Mouse (Mus musculus): ENCODE measurements around the gene Thsd4. TPM values are rescaled to one million over a fixed set of nuclear protein-coding genes. Genes with fewer than 3 reads are reported as not detected.
"Not testable (repeated sequence)": the region's sequence is repeated elsewhere in the genome, so short reads cannot be mapped to it uniquely, and the experiment has no call there.

Gene Thsd4
- polyA plus RNA-seq, 1 experiment from 2014 or later, result 1.2 TPM

DNA sequence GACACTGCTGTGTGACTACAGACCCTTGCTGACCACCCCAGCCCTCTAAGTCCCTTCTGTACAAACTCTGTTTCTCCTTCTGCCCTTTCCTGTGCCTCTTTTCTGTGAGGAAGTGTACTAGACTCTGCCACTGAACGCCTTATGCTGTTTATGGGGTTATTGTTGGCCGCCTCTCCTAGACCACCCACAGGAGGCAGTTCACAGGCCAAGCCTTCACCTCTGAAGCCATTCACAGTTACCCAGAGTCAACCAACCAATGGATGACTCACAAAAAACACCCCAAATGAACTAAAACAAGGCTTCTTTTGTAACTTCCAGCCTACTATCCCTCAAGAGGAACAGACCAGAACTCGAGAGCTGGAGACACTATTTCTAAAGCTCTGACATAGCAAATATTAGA lies 520.4 kb downstream of the Thsd4 start:
- no peak for DNase-seq (ENCODE audit: low spot score)

DNA sequence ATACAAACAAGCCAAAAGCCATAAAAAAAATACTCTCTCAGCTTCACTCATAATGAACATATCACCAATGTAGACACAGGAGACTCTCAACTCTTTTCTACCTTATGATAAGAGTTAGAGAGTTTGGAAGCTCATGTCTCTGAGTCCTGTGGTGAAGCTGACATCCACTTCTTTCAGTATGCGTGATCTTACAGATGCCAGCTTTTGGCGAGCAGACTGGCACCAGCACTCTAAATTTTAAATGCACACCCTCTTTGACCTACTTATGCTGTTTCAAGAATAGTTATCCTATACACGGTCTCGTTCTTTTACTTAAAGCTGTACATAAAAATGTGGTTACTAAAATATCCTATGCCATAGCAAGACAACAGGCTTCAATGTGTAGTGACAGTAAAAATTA lies 524.1 kb downstream of the Thsd4 start:
- DNase-seq (ENCODE audit: low spot score), result no peak

DNA sequence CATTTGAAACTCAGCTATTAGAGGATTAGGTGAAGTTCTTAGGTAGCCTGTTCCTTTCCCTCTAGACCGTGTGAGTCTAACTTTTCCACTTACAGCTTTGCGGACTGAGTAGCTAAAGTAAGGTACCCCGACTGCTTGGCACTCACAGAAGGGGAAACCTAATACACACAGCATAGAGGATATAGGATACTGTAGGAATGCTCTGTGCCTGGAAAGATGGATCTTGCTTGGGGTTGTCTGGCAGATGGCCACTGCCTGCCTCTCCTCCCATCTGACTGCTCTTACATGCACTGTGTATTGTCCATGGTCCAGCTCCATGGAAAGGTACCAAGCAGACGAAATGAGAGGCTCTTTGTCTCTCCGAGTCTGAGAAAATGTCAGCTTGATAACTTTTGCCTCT lies 530.4 kb downstream of the Thsd4 start:
- no peak for DNase-seq (ENCODE audit: low spot score)

DNA sequence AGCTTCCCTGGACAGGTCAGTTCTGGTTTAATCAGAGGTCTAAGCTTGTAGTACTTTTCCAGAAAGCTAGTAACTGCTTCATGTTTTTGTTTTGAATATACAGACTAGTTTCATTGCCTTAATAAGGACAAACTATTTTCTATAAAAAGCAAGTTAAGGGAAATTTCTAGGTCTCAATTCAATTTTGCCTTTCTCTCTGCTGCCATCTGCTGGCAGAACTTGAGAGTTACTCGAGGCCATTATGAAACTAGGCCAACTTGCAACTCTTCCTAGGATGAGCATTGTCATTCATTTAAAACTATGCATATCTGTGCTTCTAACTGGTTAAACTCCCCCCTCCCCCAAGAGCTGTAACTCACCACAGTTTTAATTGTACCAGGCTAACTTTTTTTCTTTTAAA lies 532.0 kb downstream of the Thsd4 start:
- DNase-seq (ENCODE audit: low spot score), result peak; percentile 61

DNA sequence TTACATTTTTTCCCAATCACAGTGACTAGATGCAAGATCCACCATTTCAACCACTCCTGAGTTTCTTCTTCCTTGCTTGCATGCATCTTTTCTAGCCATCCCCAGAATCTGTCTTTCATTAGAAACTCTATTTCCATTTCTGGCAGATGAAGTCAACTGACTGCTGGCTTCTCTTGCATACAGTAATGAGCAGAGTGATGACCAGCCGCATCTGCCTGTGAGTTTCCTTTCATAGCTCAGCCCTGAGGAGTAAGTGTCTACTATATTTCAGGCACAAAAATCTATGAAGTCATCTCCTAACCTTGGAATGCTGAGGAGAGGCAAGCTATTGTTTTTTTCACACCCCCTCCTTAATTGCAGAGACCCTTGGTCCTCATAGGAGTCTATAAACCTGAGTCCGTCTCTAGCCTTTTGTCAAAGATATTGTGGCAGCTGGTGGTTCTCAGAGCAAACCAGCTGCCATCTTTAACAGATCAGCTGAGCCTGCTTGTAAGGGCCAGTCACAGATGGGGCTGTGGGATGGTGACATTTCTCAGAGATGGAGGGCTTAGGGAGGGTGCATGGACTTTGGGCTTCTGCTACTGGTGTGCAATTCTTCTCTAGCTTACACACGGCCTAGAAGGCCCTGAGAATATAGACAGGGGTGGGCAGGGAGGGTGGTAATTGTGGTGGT lies 535.8 kb downstream of the Thsd4 start:
- DNase-seq (ENCODE audit: low spot score), result no peak

DNA sequence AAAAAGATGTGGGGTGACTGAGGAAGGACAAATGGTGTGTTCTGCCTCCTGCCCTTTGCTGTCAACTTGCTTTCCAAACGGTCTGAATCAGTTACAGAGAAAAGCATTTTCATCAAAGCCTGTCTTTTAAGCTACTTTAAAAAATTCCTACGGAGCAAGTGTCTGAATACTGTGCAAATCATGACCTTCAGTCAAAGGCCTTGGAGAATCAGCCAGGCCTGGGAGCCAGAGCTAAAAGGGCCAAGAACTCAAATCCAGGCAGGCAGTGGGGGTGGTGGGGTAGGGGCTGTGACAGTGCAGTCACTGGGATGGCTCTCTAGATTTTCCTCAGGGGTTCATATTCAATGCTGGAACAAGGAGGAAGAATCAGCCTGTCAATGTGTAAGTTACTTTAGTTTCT lies 540.7 kb downstream of the Thsd4 start:
- no peak for DNase-seq (ENCODE audit: low spot score)

DNA sequence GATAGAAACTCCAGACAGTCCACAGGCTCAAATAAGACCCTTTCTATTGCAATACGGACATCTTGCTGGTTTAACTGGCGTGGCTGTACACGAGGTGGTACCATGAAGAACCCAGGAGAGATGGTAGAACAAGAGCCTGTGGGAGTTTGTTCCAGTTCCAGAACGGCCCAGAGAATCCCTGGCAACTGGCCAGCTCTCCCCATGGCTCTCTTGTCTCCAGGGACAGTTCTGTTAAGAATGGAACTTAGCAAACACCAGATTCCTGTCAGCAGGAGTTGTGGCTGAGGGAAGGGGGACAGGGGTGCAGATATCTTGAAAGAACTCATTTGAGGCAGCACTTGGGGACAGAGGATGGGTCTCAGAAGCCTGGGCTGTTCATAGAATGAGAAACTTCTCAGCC lies 550.6 kb downstream of the Thsd4 start:
- DNase-seq (ENCODE audit: low spot score), result no peak

DNA sequence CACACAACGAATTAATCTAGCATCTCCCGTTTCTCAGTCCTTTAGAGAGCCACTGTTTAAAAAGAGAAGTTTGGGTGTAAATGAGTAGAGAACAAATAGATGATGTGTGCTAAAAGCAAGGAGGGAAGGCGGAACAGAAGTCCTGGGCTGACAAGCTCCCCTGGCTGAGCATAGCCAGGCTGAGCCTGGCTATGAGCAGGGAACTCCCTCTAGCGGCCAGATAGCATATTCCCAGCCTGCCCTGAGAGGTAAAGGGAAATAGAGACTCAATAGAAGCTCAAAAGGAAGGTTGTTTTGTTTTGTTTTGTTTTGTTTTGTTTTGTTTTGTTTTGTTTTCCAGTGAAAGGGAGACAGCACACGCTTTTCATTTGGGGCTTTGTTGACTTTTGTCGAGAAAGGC lies 552.5 kb downstream of the Thsd4 start:
- peak; percentile 69 for DNase-seq (ENCODE audit: low spot score)

DNA sequence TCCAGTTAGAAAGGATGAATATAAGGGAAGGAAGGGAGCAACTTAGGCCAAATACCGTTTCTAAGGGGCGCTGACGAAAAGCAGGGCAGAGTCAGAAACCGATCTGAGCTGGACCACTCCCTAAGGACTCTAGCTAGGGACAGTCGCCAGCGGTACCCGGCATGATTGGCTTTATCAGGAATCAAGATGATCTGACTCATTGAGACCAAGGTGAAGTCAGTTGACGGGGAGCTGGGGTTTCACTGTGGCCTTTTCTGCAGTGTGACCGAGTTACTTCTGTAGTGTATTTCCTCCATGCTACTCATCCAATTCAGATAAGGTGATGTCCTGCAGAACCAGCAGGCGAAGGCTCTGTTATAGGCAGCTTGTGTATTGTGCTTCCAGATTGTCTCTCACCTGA lies 556.8 kb downstream of the Thsd4 start:
- no peak for DNase-seq (ENCODE audit: low spot score)

DNA sequence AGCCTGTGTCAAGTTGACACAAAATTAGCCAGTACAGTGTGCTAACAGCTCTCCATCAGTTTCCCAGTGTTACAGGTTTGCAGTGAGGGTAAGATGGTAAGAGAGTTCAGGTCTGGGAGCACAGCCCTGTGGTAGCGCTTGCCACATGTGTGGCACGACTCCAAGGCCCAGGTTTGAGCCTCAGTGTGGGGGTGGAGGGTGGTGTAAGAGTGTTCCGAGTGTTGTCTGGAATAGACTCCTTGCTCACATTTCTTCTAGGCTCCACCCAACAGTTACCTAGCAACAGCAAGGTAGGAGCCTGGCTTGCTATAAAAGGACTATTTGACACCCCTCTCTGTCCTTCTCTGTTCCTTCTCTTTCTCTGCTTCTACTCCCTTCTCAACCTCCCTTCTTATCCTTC lies 557.5 kb downstream of the Thsd4 start:
- no peak for DNase-seq (ENCODE audit: low spot score)

DNA sequence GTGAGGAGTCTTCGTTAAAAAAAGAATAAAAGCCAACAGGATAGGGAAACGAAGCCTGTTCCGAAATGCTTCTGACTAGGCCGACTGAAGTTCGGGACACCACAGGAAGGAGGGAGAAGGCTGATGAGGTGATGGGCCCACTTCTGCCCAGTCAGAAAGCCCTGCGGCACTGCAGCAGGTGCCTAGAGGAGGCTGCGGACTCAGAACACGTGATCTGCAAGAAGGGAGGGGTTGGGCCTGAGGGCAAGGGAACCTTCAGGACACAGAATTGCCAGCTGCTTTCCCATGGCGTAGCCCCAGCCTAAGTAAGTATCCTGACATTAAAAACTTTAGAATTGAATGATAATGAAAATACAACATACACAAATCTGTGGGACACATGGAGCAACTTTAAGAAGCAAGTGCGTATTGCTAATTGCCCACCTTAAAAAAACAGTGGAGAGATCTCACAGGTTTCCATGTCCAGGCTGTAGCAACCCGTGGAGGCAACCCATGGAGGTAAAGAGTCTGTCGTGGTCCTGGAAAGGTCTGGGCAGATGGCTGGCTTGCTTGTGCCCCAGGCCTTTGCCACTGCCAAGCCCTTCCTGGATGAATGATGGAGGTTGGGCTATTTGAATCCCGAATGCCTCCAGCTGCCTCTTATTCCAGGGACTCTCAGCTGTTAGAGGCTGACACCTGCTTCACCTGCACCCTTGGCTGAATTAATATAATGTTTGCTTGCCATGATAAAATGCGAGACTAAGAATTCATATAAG lies 560.5 kb downstream of the Thsd4 start:
- DNase-seq (ENCODE audit: low spot score), result no peak

DNA sequence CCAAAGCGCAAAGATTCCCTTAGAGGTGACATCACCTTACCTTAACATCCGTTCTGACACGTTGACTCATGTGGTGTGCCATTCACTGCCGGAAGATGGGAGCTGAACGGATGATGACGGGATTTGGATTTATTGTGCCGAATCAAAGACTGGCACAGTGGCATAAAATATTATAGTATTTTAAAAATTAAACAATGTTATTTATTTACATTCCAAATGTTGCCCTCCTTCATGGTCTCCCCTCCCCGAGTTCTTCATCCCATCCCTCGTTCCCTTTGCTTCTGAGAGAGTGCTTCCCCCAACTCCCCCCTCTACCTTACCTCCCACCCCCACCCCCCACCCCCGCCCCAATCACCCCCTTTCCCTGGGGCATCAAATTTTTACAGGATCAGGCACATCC lies 561.3 kb downstream of the Thsd4 start, which contains the start of gene Nr2e3:
TSS of gene Nr2e3 (minus strand) at position 101 of the 400 bp plus-strand sequence.
- DNase-seq (ENCODE audit: low spot score), result no peak

DNA sequence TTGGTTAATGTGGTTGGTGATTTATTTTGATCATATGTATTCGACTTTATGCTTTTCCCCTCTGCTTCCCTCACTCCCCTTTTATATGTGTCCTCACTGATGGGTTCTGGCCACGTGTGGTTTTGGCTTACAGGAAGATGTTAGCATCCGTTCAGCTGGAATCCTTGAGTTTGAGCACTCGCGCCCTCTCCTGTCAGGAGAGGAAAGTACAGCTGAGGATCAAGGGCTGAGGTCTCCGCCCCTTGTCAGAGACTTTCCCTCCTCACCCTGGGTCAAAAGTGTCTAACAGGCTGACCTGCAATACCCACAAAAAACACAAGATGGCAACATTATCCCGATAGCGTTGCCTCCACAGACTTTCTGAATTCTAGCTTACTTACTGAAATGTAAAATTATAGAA lies 562.6 kb downstream of the Thsd4 start:
- peak; percentile 93 for DNase-seq (ENCODE audit: low spot score)

DNA sequence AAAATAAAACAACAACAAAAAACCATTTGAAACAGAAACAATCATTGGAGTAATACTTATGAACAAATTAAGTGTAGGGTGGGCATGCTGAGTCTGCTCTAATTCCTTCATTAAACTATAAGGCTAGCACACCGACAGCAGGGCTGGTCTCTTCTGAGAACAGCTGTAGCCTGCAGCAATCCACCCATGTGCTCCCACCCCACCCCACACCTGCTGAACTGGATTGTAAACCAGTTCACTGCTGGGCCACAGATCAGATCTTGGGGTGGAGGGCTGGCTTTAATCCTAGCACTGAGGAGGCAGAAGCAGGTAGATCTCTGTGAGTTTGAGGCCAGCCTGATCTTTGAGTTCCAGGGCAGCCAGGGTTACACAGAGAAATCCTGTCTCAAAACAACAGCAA lies 563.7 kb downstream of the Thsd4 start:
- not testable (repeated sequence) for DNase-seq (ENCODE audit: low spot score)

DNA sequence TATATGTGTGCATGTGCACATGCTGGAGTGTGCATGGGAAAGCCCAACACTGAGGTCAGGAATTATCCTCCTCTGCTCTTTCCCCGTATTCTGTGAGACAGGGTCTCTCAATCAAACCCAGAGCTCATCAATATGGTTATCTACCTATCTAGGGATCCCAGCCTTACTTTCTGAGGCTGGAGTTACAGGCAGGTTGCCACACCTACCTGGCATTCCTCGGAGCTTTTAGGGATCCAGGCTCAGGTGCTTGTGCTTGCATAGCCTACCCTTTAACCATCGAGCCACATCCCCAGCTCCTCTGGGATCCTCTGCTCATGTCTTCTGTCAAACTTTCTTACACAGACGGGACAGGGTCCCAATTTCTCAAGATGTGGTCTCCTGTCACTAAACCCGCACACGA lies 565.4 kb downstream of the Thsd4 start:
- DNase-seq (ENCODE audit: low spot score), result no peak

DNA sequence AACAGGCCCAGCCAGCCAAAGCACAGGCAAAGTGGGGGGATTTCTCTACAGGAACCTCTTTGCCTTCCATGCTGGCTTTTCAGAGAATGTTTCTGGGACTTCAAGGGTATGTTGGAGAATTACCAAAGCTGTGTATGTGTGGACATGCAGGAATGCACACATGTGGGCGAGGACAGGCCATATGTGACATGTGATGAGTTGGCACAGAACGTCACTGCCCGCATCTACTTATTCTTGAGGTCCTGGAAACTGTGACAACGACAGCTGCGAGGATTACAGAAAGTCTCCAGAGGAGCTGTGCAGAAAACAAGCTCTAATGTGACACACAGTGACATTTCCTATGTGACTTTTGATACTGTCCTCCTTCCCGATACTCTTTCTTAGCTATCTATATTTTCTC lies 566.2 kb downstream of the Thsd4 start:
- no peak for DNase-seq (ENCODE audit: low spot score)

DNA sequence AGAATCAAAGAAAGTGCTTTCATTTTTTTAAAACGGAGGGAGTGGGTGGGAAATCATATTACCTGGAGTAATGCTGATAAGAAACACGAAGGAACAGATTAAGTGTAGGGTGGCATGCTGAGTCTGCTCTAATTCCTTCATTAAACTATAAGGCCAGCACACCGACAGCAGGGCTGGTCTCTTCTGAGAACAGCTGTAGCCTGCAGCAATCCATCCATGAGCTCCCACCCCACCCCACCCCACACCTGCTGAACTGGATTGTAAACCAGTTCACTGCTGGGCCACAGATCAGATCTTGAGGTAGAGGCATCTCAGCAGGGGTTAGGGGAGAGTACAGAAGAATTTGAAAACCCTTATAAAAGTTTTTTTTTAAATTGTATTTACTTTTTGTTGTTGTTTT lies 566.6 kb downstream of the Thsd4 start:
- DNase-seq (ENCODE audit: low spot score), result no peak

DNA sequence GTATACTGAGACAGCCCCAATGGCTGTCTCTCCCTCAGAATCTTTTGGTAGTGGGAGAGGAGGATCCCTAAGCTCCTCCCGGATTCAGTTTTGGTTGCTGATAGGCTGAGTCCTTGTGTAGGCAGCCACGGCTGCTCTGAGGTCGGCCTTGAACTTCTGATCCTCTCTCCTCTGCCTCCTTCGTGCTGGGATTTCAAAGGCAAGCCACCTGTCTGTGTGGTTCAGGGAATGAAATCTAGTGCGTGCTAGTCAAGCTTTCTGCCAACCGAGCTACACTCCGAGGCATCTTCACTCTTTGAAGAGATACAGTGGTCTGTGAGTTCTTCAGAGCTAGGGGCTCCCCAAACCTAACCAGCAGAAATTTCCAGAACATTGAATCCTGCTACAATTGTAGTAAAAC lies 568.3 kb downstream of the Thsd4 start:
- DNase-seq (ENCODE audit: low spot score), result no peak

DNA sequence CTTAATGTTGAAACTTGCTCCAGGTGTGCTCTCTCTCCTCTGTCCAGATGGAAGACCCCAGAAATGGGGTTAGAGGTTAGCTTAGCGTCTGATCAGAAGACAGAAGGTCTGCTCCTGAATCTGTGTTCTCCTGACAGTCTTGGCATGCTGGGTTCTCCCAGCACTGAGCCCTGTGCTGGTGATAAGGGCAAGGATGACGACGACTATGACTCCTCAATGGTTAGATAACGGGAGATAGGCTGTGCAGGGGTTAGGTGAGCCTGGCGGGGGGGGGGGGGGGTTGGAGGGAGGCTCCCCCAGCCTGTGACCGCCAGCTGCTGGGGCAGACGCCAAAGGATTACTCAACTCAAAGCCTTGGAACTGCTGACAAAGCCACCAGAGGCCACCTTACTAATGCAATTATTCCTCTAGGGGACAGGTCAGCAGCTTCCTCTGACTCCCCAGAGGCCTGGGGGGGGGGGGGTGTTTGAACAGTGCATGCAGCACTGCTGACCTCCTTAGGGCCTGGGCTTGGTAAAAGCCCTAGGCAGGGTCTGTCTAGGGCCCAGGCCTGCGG lies 569.3 kb downstream of the Thsd4 start:
- no peak for DNase-seq (ENCODE audit: low spot score)

DNA sequence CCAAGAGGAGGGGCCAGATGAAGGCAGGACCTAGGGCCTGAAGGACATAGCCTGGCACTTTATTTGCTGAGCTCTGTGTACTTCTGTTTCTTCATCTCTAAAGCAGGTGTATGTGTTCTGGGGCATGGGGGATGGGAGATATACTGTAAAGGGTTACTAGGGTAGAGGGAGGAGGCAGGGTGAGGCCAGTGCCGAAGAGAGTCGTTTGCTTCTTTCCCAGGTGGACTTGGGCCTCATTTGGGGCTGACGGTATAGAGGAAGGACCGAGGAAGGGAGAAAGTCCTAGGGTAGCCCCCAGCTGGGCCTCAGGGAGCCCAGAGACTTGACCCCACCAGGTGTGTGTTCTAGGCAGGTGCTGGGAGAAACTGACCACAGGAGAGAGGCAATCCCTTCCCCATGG lies 569.9 kb downstream of the Thsd4 start:
- DNase-seq (ENCODE audit: low spot score), result no peak

DNA sequence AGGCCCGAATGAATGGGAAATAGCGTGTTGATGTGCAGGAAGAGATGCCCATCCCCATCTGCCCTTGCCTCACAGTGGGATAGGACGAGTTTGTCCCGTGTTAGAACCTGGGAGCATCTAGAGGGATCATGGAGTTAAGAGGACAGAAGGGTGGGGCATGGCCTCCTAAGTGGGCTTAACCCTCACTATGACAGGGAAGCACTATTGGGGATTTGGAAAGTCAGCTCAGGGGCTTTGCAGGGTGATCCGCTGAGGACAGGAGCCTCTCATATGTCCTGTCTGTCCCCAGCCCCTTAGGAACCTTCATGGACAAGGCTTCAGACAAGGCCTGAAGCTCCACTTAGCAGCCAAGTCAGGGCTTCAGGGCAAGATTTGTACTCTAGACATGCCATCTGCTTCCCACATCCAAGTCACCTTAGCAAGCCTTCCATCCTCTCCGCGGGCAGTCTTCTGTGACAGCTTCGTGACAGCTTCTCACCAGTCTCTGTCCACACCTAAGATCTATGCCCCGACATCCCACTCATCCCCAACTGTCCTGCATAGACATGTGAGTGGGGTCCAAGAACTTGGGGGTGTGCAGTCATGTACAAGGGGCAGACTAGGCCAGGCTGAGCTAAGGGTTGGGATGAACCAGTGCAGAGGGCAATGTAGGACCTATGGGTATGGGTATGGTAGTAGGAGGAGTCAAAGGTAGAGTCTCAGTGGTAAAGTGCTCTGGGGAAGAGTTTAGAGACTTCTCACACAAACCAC lies 570.7 kb downstream of the Thsd4 start:
- no peak for DNase-seq (ENCODE audit: low spot score)

DNA sequence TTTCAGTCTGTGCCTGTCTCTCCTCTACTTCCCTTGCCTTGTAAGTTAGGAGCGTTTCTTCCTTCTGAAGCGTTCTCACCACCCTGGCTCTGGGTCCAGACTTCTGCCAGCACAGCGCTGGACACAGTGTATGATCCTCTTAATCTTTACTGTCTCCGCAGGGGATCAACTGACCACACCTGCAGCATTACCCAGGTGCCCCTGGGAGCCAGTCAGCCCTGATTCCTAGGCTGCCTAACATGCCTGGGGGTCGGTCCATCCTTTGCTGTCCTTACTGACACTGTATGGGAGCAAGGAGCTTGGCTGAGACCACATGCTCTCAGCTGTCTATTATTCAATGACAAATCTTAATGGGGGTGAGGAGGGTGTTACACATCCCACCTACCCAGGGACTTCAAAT lies 571.9 kb downstream of the Thsd4 start:
- no peak for DNase-seq (ENCODE audit: low spot score)
